Mouse (Mus musculus): ENCODE data around the gene Ms4a1.

GRCm38 (mm10) chr19:11264602-11265185 is 1.3 kb downstream of the Ms4a1 start:
- no peak for TF ChIP-seq CTCF (IDR thresholded peaks at IDR 0.05; ENCODE audit: borderline replicate concordance, control insufficient read depth, extremely low read depth, insufficient read depth, low read length, poor library complexity)
- TF ChIP-seq POLR2A (IDR thresholded peaks at IDR 0.05; ENCODE audit: control insufficient read depth, extremely low read depth, insufficient read depth, low read length, poor library complexity), result no peak
